Mouse (Mus musculus) forebrain, embryonic 16.5 days (tissue): ENCODE data around the gene Scarb1. TPM values are rescaled to one million over a fixed set of nuclear protein-coding genes. Genes with fewer than 3 reads are reported as not detected.

ENCODE experiments used
- ATAC-seq: fragments of 200-750 bp; cut with Nextera tagmentation; 2 replicates; pipeline ENCODE4 v1.8.0; 2017; ENCODE audit warnings: mild to moderate bottlenecking, moderate library complexity
- H3K27ac ChIP-seq: fragments of 300-500 bp; sonication (generic); 2 replicates; pipeline ENCODE4 v1.5.1; 2014; ENCODE audit warnings: low read length, control low read depth
- H3K27me3 ChIP-seq: fragments of 300-500 bp; sonication (generic); replicated peaks from 2 replicates; pipeline ENCODE4 v1.6.1; 2014; ENCODE audit warnings: low read length; ENCODE audit not compliant: control insufficient read depth, insufficient read depth
- H3K36me3 ChIP-seq: fragments of 300-500 bp; sonication (generic); 2 replicates; pipeline ENCODE4 v1.6.1; 2014; ENCODE audit not compliant: control insufficient read depth, insufficient read depth
- H3K4me1 ChIP-seq: fragments of 300-500 bp; sonication (generic); replicated peaks from 2 replicates; pipeline ENCODE4 v1.6.1; 2014; ENCODE audit warnings: low read length; ENCODE audit not compliant: control insufficient read depth, insufficient read depth
- H3K4me2 ChIP-seq: fragments of 300-500 bp; sonication (generic); 2 replicates; pipeline ENCODE4 v1.6.1; 2014; ENCODE audit warnings: mild to moderate bottlenecking, low read length, control low read depth
- H3K4me3 ChIP-seq: fragments of 300-500 bp; sonication (generic); replicated peaks from 2 replicates; pipeline ENCODE4 v1.5.1; 2014; ENCODE audit warnings: mild to moderate bottlenecking, low read length, control low read depth
- H3K9ac ChIP-seq: fragments of 300-500 bp; sonication (generic); replicated peaks from 2 replicates; pipeline ENCODE4 v1.6.1; 2014; ENCODE audit warnings: low read depth, low read length, control low read depth
- H3K9me3 ChIP-seq: fragments of 300-500 bp; sonication (generic); 2 replicates; pipeline ENCODE4 v1.6.1; 2016; ENCODE audit warnings: low read length; ENCODE audit not compliant: control insufficient read depth
- WGBS: fragments of 180-500 bp; shearing (Covaris S2); extraction: QIAGEN DNeasy Blood & Tissue Kit; methylation state at CpG from one replicate; pipeline ENCODE4 v1.1.7; 2014; 5-methylcytosine and 5-hydroxymethylcytosine counted together
- polyA plus RNA-seq: library from polyadenylated mRNA; unstranded; fragments of >200 nt; fragmentation: Nextera tagmentation; extraction: Ambion mirVana; gene quantifications from 2 replicates; pipeline ENCODE4 v1.2.1, GENCODE M21; 2015

Scarb1 gene
- polyA plus RNA-seq, 1 experiment from 2014 or later = 38.3 TPM

- H3K36me3 ChIP-seq = no peaks in the 10 kb centered on the region
- H3K27ac ChIP-seq = no peak overlapping the region
- WGBS = 80% methylated on average over 9 of the region's 9 CpGs
- no peak overlapping the region for H3K4me2 ChIP-seq
- H3K27me3 ChIP-seq = no peaks in the 10 kb centered on the region
- no peaks in the 10 kb centered on the region for H3K4me1 ChIP-seq
- H3K9ac ChIP-seq = no peak overlapping the region
- no peaks in the 10 kb centered on the region for H3K9me3 ChIP-seq
- no peak overlapping the region for H3K4me3 ChIP-seq
- ATAC-seq = no peak
These were observed 10.7 kb downstream of the Scarb1 start for GRCm38 (mm10) chr5:125330191-125330590.

- 60% methylated on average over 18 of the region's 18 CpGs for WGBS
- Histone ChIP-seq H3K4me3 (peak overlapping the region; percentile 42), H3K36me3 (no peaks in the 10 kb centered on the region), H3K9me3 (no peaks in the 10 kb centered on the region), H3K27ac (no peak overlapping the region), H3K4me1 (no peaks in the 10 kb centered on the region), H3K27me3 (no peaks in the 10 kb centered on the region), H3K4me2 (peak overlapping the region; percentile 56), H3K9ac (peak overlapping the region; percentile 49)
- peak; percentile 85 for ATAC-seq
These were observed 13.1 kb downstream of the Scarb1 start for GRCm38 (mm10) chr5:125327596-125328385.

- ATAC-seq = no peak
- no peak overlapping the region for H3K9ac ChIP-seq
- H3K27me3 ChIP-seq = no peaks in the 10 kb centered on the region
- H3K4me1 ChIP-seq = 0 out of 2 replicates have a peak, but pooled peaks cover 3% of the 10 kb centered on the region
- no peaks in the 10 kb centered on the region for H3K9me3 ChIP-seq
- no peak overlapping the region for H3K4me3 ChIP-seq
- no peak overlapping the region for H3K27ac ChIP-seq
- no peaks in the 10 kb centered on the region for H3K36me3 ChIP-seq
- no peak overlapping the region for H3K4me2 ChIP-seq
- WGBS = 87% methylated on average over 8 of the region's 8 CpGs
These were observed 14.5 kb downstream of the Scarb1 start for GRCm38 (mm10) chr5:125326351-125326750.

- Histone ChIP-seq H3K9me3 (no peaks in the 10 kb centered on the region), H3K36me3 (no peaks in the 10 kb centered on the region), H3K9ac (no peak overlapping the region), H3K27ac (no peak overlapping the region), H3K4me3 (no peak overlapping the region), H3K4me2 (no peak overlapping the region), H3K4me1 (0 out of 2 replicates have a peak, but pooled peaks cover 3% of the 10 kb centered on the region), H3K27me3 (no peaks in the 10 kb centered on the region)
- ATAC-seq = no peak
- 80% methylated on average over 11 of the region's 11 CpGs for WGBS
These were observed 15.0 kb downstream of the Scarb1 start for GRCm38 (mm10) chr5:125325931-125326330.

GRCm38 (mm10) chr5:125325285-125325684 is 15.6 kb downstream of the Scarb1 start:
- no peak overlapping the region for H3K4me3 ChIP-seq
- no peaks in the 10 kb centered on the region for H3K9me3 ChIP-seq
- no peak overlapping the region for H3K4me2 ChIP-seq
- H3K4me1 ChIP-seq = 0 out of 2 replicates have a peak, but pooled peaks cover 3% of the 10 kb centered on the region
- H3K9ac ChIP-seq = no peak overlapping the region
- ATAC-seq = no peak
- 74% methylated on average over 4 of the region's 4 CpGs for WGBS
- no peaks in the 10 kb centered on the region for H3K36me3 ChIP-seq
- H3K27ac ChIP-seq = no peak overlapping the region
- H3K27me3 ChIP-seq = no peaks in the 10 kb centered on the region

- no peak for ATAC-seq
These were observed 16.9 kb downstream of the Scarb1 start for GRCm38 (mm10) chr5:125323939-125324480.

GRCm38 (mm10) chr5:125323128-125323527 is 17.8 kb downstream of the Scarb1 start:
- H3K36me3 ChIP-seq = no peaks in the 10 kb centered on the region
- H3K4me1 ChIP-seq = 0 out of 2 replicates have a peak, but pooled peaks cover 5% of the 10 kb centered on the region
- no peak overlapping the region for H3K4me2 ChIP-seq
- WGBS = 83% methylated on average over 6 of the region's 6 CpGs
- H3K9me3 ChIP-seq = no peaks in the 10 kb centered on the region
- ATAC-seq = no peak
- no peaks in the 10 kb centered on the region for H3K27me3 ChIP-seq
- no peak overlapping the region for H3K9ac ChIP-seq
- H3K4me3 ChIP-seq = no peak overlapping the region
- no peak overlapping the region for H3K27ac ChIP-seq

More at GRCm38 (mm10) chr5:125323939-125324480, 16.9 kb downstream of the Scarb1 start:
- Histone ChIP-seq H3K4me1 (0 out of 2 replicates have a peak, but pooled peaks cover 5% of the 10 kb centered on the region), H3K27me3 (no peaks in the 10 kb centered on the region), H3K36me3 (no peaks in the 10 kb centered on the region), H3K9ac (no peak overlapping the region), H3K4me3 (no peak overlapping the region), H3K9me3 (no peaks in the 10 kb centered on the region), H3K4me2 (no peak overlapping the region), H3K27ac (no peak overlapping the region)
- WGBS = 87% methylated on average over 7 of the region's 7 CpGs

- no peak overlapping the region for H3K9ac ChIP-seq
- WGBS = 78% methylated on average over 3 of the region's 3 CpGs
- H3K4me1 ChIP-seq = 0 out of 2 replicates have a peak, but pooled peaks cover 5% of the 10 kb centered on the region
- no peak overlapping the region for H3K27ac ChIP-seq
- H3K4me3 ChIP-seq = no peak overlapping the region
- H3K36me3 ChIP-seq = no peaks in the 10 kb centered on the region
- H3K9me3 ChIP-seq = no peaks in the 10 kb centered on the region
- ATAC-seq = no peak
- no peaks in the 10 kb centered on the region for H3K27me3 ChIP-seq
- no peak overlapping the region for H3K4me2 ChIP-seq
These were observed 19.1 kb downstream of the Scarb1 start for GRCm38 (mm10) chr5:125321836-125322235.

GRCm38 (mm10) chr5:125319057-125319800 is 21.7 kb downstream of the Scarb1 start:
- H3K9me3 ChIP-seq = no peaks in the 10 kb centered on the region
- WGBS = 68% methylated on average over 16 of the region's 16 CpGs
- 0 out of 2 replicates have a peak, but pooled peaks cover 5% of the 10 kb centered on the region for H3K4me1 ChIP-seq
- H3K27me3 ChIP-seq = no peaks in the 10 kb centered on the region
- H3K4me3 ChIP-seq = no peak overlapping the region
- peak; percentile 26; the same call in 1 of the 2 replicates for ATAC-seq
- H3K4me2 ChIP-seq = no peak overlapping the region
- H3K27ac ChIP-seq = 0 out of 2 replicates have a peak overlapping the region, but pooled peaks have one; percentile 17
- no peaks in the 10 kb centered on the region for H3K36me3 ChIP-seq
- no peak overlapping the region for H3K9ac ChIP-seq
